In genomic region chr5:147418394-147419121, GRCm38 (mm10) we compare ENCODE assay signal across 9 mouse cellular contexts. TPM values are rescaled to one million over a fixed set of nuclear protein-coding genes. Genes with fewer than 3 reads are reported as not detected.
DNase-seq lines count a peak whose midpoint lies in the region; ATAC-seq and TF ChIP-seq lines count a peak whose summit lies in the region.
"Had no signal": no experiment of that assay in that cellular context is flagged by ENCODE, and none has a peak within 500 bp of the region (broad histone marks: within the 10 kb centered on the region; RNA-seq: fewer than 3 reads in every experiment).

No protein-coding gene starts in this region.

- no peak overlapping the region for H3K9ac ChIP-seq in heart, postnatal 0 days (replicated peaks; ENCODE audit: low read depth, low read length)
- H3K9ac ChIP-seq in liver, embryonic 15.5 days = no peak overlapping the region
- H3K9ac ChIP-seq: hindbrain, embryonic 15.5 days; stomach, embryonic 15.5 days had no signal

- H3K4me2 ChIP-seq in heart, postnatal 0 days (ENCODE audit: low read depth, low read length) = peak overlapping the region; percentile 11; the same call in 1 of the 2 replicates
- peak overlapping the region; percentile 56 for H3K4me2 ChIP-seq in liver, embryonic 15.5 days
- H3K4me2 ChIP-seq: hindbrain, embryonic 15.5 days; stomach, embryonic 15.5 days had no signal

- peak; percentile 84 for ATAC-seq in common myeloid progenitor, adult 5-6 weeks (replicated peaks; ENCODE audit: low read depth, poor library complexity, severe bottlenecking)
- ATAC-seq in heart, postnatal 0 days (ENCODE audit: insufficient read depth, low read depth) = peak; percentile 53
- peak; percentile 63 for ATAC-seq in liver, embryonic 15.5 days (ENCODE audit: insufficient read depth)

- DNase-seq in 416B (ENCODE audit: low read depth) = peak; percentile 96
- DNase-seq in CD4-positive, CD25-positive, alpha-beta regulatory T cell, adult 2 months (ENCODE audit: low read depth, low spot score) = peak; percentile 87
- DNase-seq in heart, postnatal 0 days (ENCODE audit: low spot score) = no peak
- DNase-seq in spleen, adult 12 weeks (ENCODE audit: low spot score) = peak; percentile 29
- no peak for DNase-seq in forebrain, embryonic 10.5 days (ENCODE audit: extremely low spot score, low spot score)

- TF ChIP-seq EP300 in heart, postnatal 0 days (IDR thresholded peaks at IDR 0.05; ENCODE audit: low read depth) = no peak

- H3K27ac ChIP-seq in heart, postnatal 0 days (ENCODE audit: low read depth) = 0 out of 2 replicates have a peak overlapping the region, but pooled peaks have one; percentile 0
- no peak overlapping the region for H3K27ac ChIP-seq in liver, embryonic 15.5 days (replicated peaks)
- H3K27ac ChIP-seq in forebrain, embryonic 10.5 days = no peak overlapping the region
- H3K27ac ChIP-seq: hindbrain, embryonic 15.5 days; stomach, embryonic 15.5 days had no signal

- H3K4me1 ChIP-seq in heart, postnatal 0 days (ENCODE audit: control insufficient read depth, insufficient read depth) = no peaks in the 10 kb centered on the region
- H3K4me1 ChIP-seq in liver, embryonic 15.5 days (replicated peaks) = peaks cover 3% of the 10 kb centered on the region; the same call in 1 of the 2 replicates
- peaks cover under 1% of the 10 kb centered on the region; the same call in 1 of the 2 replicates for H3K4me1 ChIP-seq in forebrain, embryonic 10.5 days
- H3K4me1 ChIP-seq: hindbrain, embryonic 15.5 days; stomach, embryonic 15.5 days had no signal

- H3K27me3 ChIP-seq in heart, postnatal 0 days (ENCODE audit: control insufficient read depth, insufficient read depth, low read length) = no peaks in the 10 kb centered on the region
- no peaks in the 10 kb centered on the region for H3K27me3 ChIP-seq in liver, embryonic 15.5 days
- no peaks in the 10 kb centered on the region for H3K27me3 ChIP-seq in forebrain, embryonic 10.5 days (ENCODE audit: poor library complexity, severe bottlenecking)
- H3K27me3 ChIP-seq: hindbrain, embryonic 15.5 days; stomach, embryonic 15.5 days had no signal

- H3K9me3 ChIP-seq in heart, postnatal 0 days (replicated peaks; ENCODE audit: control insufficient read depth, low read length) = no peaks in the 10 kb centered on the region
- no peaks in the 10 kb centered on the region for H3K9me3 ChIP-seq in liver, embryonic 15.5 days (replicated peaks)
- no peaks in the 10 kb centered on the region for H3K9me3 ChIP-seq in forebrain, embryonic 10.5 days
- H3K9me3 ChIP-seq: hindbrain, embryonic 15.5 days; stomach, embryonic 15.5 days had no signal

- no peak overlapping the region for H3K4me3 ChIP-seq in heart, postnatal 0 days (ENCODE audit: low read depth, low read length)
- H3K4me3 ChIP-seq in liver, embryonic 15.5 days (replicated peaks) = peak overlapping the region; percentile 21
- no peak overlapping the region for H3K4me3 ChIP-seq in forebrain, embryonic 10.5 days
- H3K4me3 ChIP-seq: hindbrain, embryonic 15.5 days; stomach, embryonic 15.5 days had no signal

- WGBS in heart, postnatal 0 days = 19% methylated on average over 10 of the region's 10 CpGs
- WGBS in liver, embryonic 15.5 days (ENCODE audit: insufficient replicate concordance) = 4% methylated on average over 10 of the region's 10 CpGs
- WGBS in forebrain, embryonic 10.5 days = 59% methylated on average over 10 of the region's 10 CpGs

- peak; percentile 64 for TF ChIP-seq CTCF in heart, postnatal 0 days (IDR thresholded peaks at IDR 0.05; ENCODE audit: low read depth)

- no peaks in the 10 kb centered on the region for H3K36me3 ChIP-seq in heart, postnatal 0 days (replicated peaks; ENCODE audit: control insufficient read depth, insufficient read depth, low read length)
- no peaks in the 10 kb centered on the region for H3K36me3 ChIP-seq in liver, embryonic 15.5 days (replicated peaks)
- H3K36me3 ChIP-seq in forebrain, embryonic 10.5 days (replicated peaks) = no peaks in the 10 kb centered on the region
- H3K36me3 ChIP-seq: hindbrain, embryonic 15.5 days; stomach, embryonic 15.5 days had no signal

RNA-seq across cellular contexts. Expression of gene Pan3, which starts 11.4 kb away (rescaled TPM):
- total RNA-seq in common myeloid progenitor, adult 5-6 weeks (2017) = 240 and 264 TPM in 2 replicates
- total RNA-seq in heart, postnatal 0 days (2014; rRNA removed; ENCODE audit: low replicate concordance) = 63.9 and 66.0 TPM in 2 replicates
- polyA plus RNA-seq in heart, postnatal 0 days (2015; fragmentation: Nextera tagmentation; extraction: Ambion mirVana) = 28.0 and 28.4 TPM in 2 replicates
- 28.7 and 30.0 TPM in 2 replicates for polyA plus RNA-seq in liver, embryonic 15.5 days (2015; fragmentation: Nextera tagmentation; extraction: Ambion mirVana)
- polyA plus RNA-seq in forebrain, embryonic 10.5 days (2016; fragmentation: Nextera tagmentation; extraction: Ambion mirVana) = 49.9 and 55.4 TPM in 2 replicates

RNA-seq across cellular contexts. Expression of gene Flt3, which starts 18.3 kb away (rescaled TPM):
- 100 and 112 TPM in 2 replicates for total RNA-seq in common myeloid progenitor, adult 5-6 weeks (2017)
- total RNA-seq in heart, postnatal 0 days (2014; rRNA removed; ENCODE audit: low replicate concordance) = not detected in 2 replicates
- polyA plus RNA-seq in heart, postnatal 0 days (2015; fragmentation: Nextera tagmentation; extraction: Ambion mirVana) = 0.05 TPM in 1 of 2 replicates, not detected in the other
- 1.4 and 1.8 TPM in 2 replicates for polyA plus RNA-seq in liver, embryonic 15.5 days (2015; fragmentation: Nextera tagmentation; extraction: Ambion mirVana)
- 0.04 TPM in 1 of 2 replicates, not detected in the other for polyA plus RNA-seq in forebrain, embryonic 10.5 days (2016; fragmentation: Nextera tagmentation; extraction: Ambion mirVana)

Comparison
In these comparisons a context has a peak if more than half of its experiments do, and no peak if none do; other contexts are left out.
1. DNase-seq: peak in 416B (single experiment), CD4-positive, CD25-positive, alpha-beta regulatory T cell, adult 2 months (single experiment) and spleen, adult 12 weeks (single experiment); none in heart, postnatal 0 days (single experiment) and forebrain, embryonic 10.5 days (single experiment).
2. Peak in every context shown above with its lines, with median percentiles within 50 percentile points of each other: ATAC-seq.